Mouse (Mus musculus): Measurements from ENCODE around the gene Gabbr2. TPM values are rescaled to one million over a fixed set of nuclear protein-coding genes. Genes with fewer than 3 reads are reported as not detected.

The Gabbr2 gene
- total and polyA plus RNA-seq, 3 experiments, result not detected

DNA sequence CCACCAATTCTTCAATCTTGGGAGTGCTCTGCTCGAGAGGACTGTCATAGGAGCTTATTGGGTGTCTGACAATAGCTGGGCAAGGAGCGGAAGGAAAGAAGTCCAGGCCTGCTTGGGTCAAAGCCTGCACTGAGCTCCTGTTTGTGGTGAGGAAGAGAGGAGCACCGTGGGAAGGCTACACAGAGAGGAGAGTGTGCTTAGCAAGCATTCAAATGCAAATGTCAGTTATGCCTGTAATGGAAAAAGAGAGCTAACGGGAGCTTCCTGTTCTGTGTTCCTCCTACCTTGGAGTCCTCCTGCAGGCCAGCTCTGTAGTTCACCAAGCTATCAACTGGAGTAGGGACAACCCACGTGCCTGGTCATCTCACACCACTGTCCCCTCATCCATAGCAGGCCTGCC is 180.5 kb downstream of the Gabbr2 start:
- H3K4me2 ChIP-seq (ENCODE audit: insufficient read depth, low read depth, poor library complexity, severe bottlenecking), result no peak overlapping the region
- TF ChIP-seq RCOR1 (conservative IDR thresholded peaks at IDR 0.05; ENCODE audit: low read depth, low read length) (no peak), ZNF384 (IDR thresholded peaks at IDR 0.05; ENCODE audit: low read depth, low read length) (no peak), KAT2A (IDR thresholded peaks at IDR 0.05; ENCODE audit: insufficient replicate concordance, low read length) (no peak), MAX (IDR thresholded peaks at IDR 0.05; ENCODE audit: low read length) (no peak), GABPA (IDR thresholded peaks at IDR 0.05; ENCODE audit: insufficient replicate concordance, low read depth, low read length) (no peak), ELF1 (IDR thresholded peaks at IDR 0.05; ENCODE audit: low read depth, low read length) (no peak), TBP (conservative IDR thresholded peaks at IDR 0.05; ENCODE audit: low read depth, low read length) (no peak), RAD21 (IDR thresholded peaks at IDR 0.05; ENCODE audit: low read depth, low read length) (no peak), UBTF (IDR thresholded peaks at IDR 0.05; ENCODE audit: low read depth, low read length) (no peak), NRF1 (IDR thresholded peaks at IDR 0.05; ENCODE audit: low read depth, low read length) (no peak), E2F4 (IDR thresholded peaks at IDR 0.05; ENCODE audit: insufficient replicate concordance, low read depth, low read length) (no peak), JUN (IDR thresholded peaks at IDR 0.05; ENCODE audit: insufficient read depth, low read depth, low read length) (no peak), CHD2 (IDR thresholded peaks at IDR 0.05; ENCODE audit: low read length) (no peak), USF1 (IDR thresholded peaks at IDR 0.05; ENCODE audit: low read depth, low read length) (no peak)
- H3K27ac ChIP-seq (ENCODE audit: insufficient read depth, low read depth), result no peak overlapping the region
- peaks cover 4% of the 10 kb centered on the region for H3K27me3 ChIP-seq (replicated peaks)
- no peaks in the 10 kb centered on the region for H3K79me2 ChIP-seq (replicated peaks; ENCODE audit: control insufficient read depth, extremely low read depth, insufficient read depth, poor library complexity, severe bottlenecking)
- dilution Hi-C loops (cut with MboI; ENCODE audit: extremely low pct_ligation_motif_present, extremely low pct_unique_long_range_greater_than_20kb, low sequenced_read_pairs) (no loop called here), in situ Hi-C loops (cut with MboI; ENCODE audit: low pct_ligation_motif_present, low pct_unique_long_range_greater_than_20kb, low sequenced_read_pairs) (loop anchor here (10.0 kb wide), 1 partner anchor 224 kb away; no protein-coding TSS in a partner anchor)
- no peak overlapping the region for H3K4me3 ChIP-seq (replicated peaks in 1 of 3; ENCODE audit: low read depth in 2 of 3, low read length in 2 of 3, poor library complexity in 1 of 3)
- no peak for DNase-seq (ENCODE audit: extremely low read depth)
- H3K36me3 ChIP-seq (replicated peaks in 1 of 2; ENCODE audit: control insufficient read depth in 1 of 2, insufficient read depth in 1 of 2, low read length in 1 of 2), result no peaks in the 10 kb centered on the region
- H3K9me3 ChIP-seq (replicated peaks; ENCODE audit: low read length), result no peaks in the 10 kb centered on the region
- H3K4me1 ChIP-seq (ENCODE audit: control insufficient read depth in 1 of 2, insufficient read depth in 2 of 2), result peaks cover 0 to 8% of the 10 kb centered on the region in 2 experiments; a peak in 2 of 4 replicates
- no peak overlapping the region for H3K9ac ChIP-seq (ENCODE audit: insufficient read depth, low read depth)

DNA sequence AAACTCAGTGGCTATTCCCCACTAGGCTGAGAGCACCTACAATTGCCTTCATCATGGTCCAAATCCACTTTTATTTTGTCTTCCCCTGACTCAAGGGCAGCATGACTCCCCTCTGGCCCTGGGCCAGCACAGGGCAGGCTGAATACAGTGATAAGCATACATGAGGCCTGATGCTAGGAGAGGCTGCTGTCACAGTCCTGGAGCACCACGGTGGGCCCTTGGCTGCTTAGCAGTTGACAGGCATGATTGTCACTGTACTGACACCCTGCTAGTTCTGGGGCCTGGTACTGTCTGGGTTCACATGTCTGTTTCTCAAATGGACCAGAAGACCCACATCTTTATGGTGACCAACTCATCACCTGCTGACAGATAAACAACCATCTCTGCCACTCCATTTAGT is 184.8 kb downstream of the Gabbr2 start:
- H3K4me2 ChIP-seq (ENCODE audit: insufficient read depth, low read depth, poor library complexity, severe bottlenecking), result no peak overlapping the region
- dilution Hi-C loops (cut with MboI; ENCODE audit: extremely low pct_ligation_motif_present, extremely low pct_unique_long_range_greater_than_20kb, low sequenced_read_pairs) (no loop called here), in situ Hi-C loops (cut with MboI; ENCODE audit: low pct_ligation_motif_present, low pct_unique_long_range_greater_than_20kb, low sequenced_read_pairs) (no loop called here)
- H3K4me1 ChIP-seq (ENCODE audit: control insufficient read depth in 1 of 2, insufficient read depth in 2 of 2), result peaks cover 0 to 8% of the 10 kb centered on the region in 2 experiments; a peak in 2 of 4 replicates
- no peaks in the 10 kb centered on the region for H3K9me3 ChIP-seq (replicated peaks; ENCODE audit: low read length)
- no peak for DNase-seq (ENCODE audit: extremely low read depth)
- H3K79me2 ChIP-seq (replicated peaks; ENCODE audit: control insufficient read depth, extremely low read depth, insufficient read depth, poor library complexity, severe bottlenecking), result no peaks in the 10 kb centered on the region
- no peak overlapping the region for H3K27ac ChIP-seq (ENCODE audit: insufficient read depth, low read depth)
- H3K4me3 ChIP-seq (replicated peaks in 1 of 3; ENCODE audit: low read depth in 2 of 3, low read length in 2 of 3, poor library complexity in 1 of 3), result no peak overlapping the region
- no peak for TF ChIP-seq POLR2AphosphoS2 (IDR thresholded peaks at IDR 0.05; ENCODE audit: low read depth, low read length)
- TF ChIP-seq E2F4 (IDR thresholded peaks at IDR 0.05; ENCODE audit: insufficient replicate concordance, low read depth, low read length), result no peak
- TF ChIP-seq NRF1 (IDR thresholded peaks at IDR 0.05; ENCODE audit: low read depth, low read length), result no peak
- TF ChIP-seq IRF4 (IDR thresholded peaks at IDR 0.05; ENCODE audit: low read depth, low read length), result no peak
- TF ChIP-seq MAFK (IDR thresholded peaks at IDR 0.05; ENCODE audit: insufficient replicate concordance, low read length), result no peak
- no peak for TF ChIP-seq USF1 (IDR thresholded peaks at IDR 0.05; ENCODE audit: low read depth, low read length)
- no peak for TF ChIP-seq CTCF (conservative IDR thresholded peaks at IDR 0.05 in 1 of 2, IDR thresholded peaks at IDR 0.05 in 1 of 2; ENCODE audit: low read depth in 2 of 2, low read length in 2 of 2)
- TF ChIP-seq ELF1 (IDR thresholded peaks at IDR 0.05; ENCODE audit: low read depth, low read length), result no peak
- TF ChIP-seq GABPA (IDR thresholded peaks at IDR 0.05; ENCODE audit: insufficient replicate concordance, low read depth, low read length), result no peak
- TF ChIP-seq CHD1 (IDR thresholded peaks at IDR 0.05; ENCODE audit: low read depth, low read length), result no peak
- TF ChIP-seq NELFE (IDR thresholded peaks at IDR 0.05; ENCODE audit: low read depth, low read length), result no peak
- TF ChIP-seq MXI1 (IDR thresholded peaks at IDR 0.05; ENCODE audit: low read depth, low read length), result no peak
- no peak for TF ChIP-seq ETS1 (conservative IDR thresholded peaks at IDR 0.05; ENCODE audit: low read depth, low read length)
- TF ChIP-seq ZKSCAN1 (IDR thresholded peaks at IDR 0.05; ENCODE audit: borderline replicate concordance, low read depth, low read length), result no peak
- no peak for TF ChIP-seq BHLHE40 (IDR thresholded peaks at IDR 0.05; ENCODE audit: low read depth, low read length)
- no peak for TF ChIP-seq PAX5 (IDR thresholded peaks at IDR 0.05; ENCODE audit: low read length)
- no peak for TF ChIP-seq ZMIZ1 (IDR thresholded peaks at IDR 0.05; ENCODE audit: low read depth, low read length)
- TF ChIP-seq ZNF384 (IDR thresholded peaks at IDR 0.05; ENCODE audit: low read depth, low read length), result no peak
- H3K27me3 ChIP-seq (replicated peaks), result peaks cover 7% of the 10 kb centered on the region
- no peak overlapping the region for H3K9ac ChIP-seq (ENCODE audit: insufficient read depth, low read depth)
- no peaks in the 10 kb centered on the region for H3K36me3 ChIP-seq (replicated peaks in 1 of 2; ENCODE audit: control insufficient read depth in 1 of 2, insufficient read depth in 1 of 2, low read length in 1 of 2)
